Mouse (Mus musculus): ENCODE data around the gene Urad.
A peak's percentile ranks its signal among the peaks of the same experiment; 100 is the strongest.

The Urad gene

GRCm38 (mm10) chr5:147322183-147322582 is at the start of gene Urad:
Gene Urad, minus strand, starts transcription at chr5:147322440.
- no peak for DNase-seq

GRCm38 (mm10) chr5:147370276-147370675 is 48.0 kb upstream of the Urad start:
- no peak for DNase-seq

- no peak for DNase-seq
Observed at GRCm38 (mm10) chr5:147368221-147368620, 46.0 kb upstream of the Urad start.

GRCm38 (mm10) chr5:147365995-147366765 is 43.9 kb upstream of the Urad start:
- peak; percentile 58 to 59 for DNase-seq

GRCm38 (mm10) chr5:147363054-147363453 is 40.8 kb upstream of the Urad start:
- DNase-seq: peak; percentile 79 to 85

- DNase-seq: no peak
Observed at GRCm38 (mm10) chr5:147358481-147358880, 36.2 kb upstream of the Urad start.

- peak; percentile 80 to 81 for DNase-seq
Observed at GRCm38 (mm10) chr5:147357536-147357935, 35.3 kb upstream of the Urad start.

GRCm38 (mm10) chr5:147356260-147357055 is 34.2 kb upstream of the Urad start:
- DNase-seq: peak in 1 of 2 experiments; percentile 37

- no peak for DNase-seq
Observed at GRCm38 (mm10) chr5:147355788-147356187, 33.5 kb upstream of the Urad start.

- no peak for DNase-seq
Observed at GRCm38 (mm10) chr5:147354985-147355384, 32.7 kb upstream of the Urad start.

- peak; percentile 33 to 42 for DNase-seq
Observed at GRCm38 (mm10) chr5:147354161-147354780, 32.0 kb upstream of the Urad start.

GRCm38 (mm10) chr5:147351931-147352330 is 29.7 kb upstream of the Urad start:
- peak; percentile 72 to 74 for DNase-seq

- DNase-seq: no peak
Observed at GRCm38 (mm10) chr5:147345981-147346380, 23.7 kb upstream of the Urad start.

- DNase-seq: no peak
Observed at GRCm38 (mm10) chr5:147343904-147344303, 21.7 kb upstream of the Urad start.

- DNase-seq: no peak
Observed at GRCm38 (mm10) chr5:147342901-147343300, 20.7 kb upstream of the Urad start.

GRCm38 (mm10) chr5:147340741-147341414 is 18.6 kb upstream of the Urad start:
- DNase-seq: peak; percentile 87

- DNase-seq: peak; percentile 66 to 69
Observed at GRCm38 (mm10) chr5:147339560-147339959, 17.3 kb upstream of the Urad start.

GRCm38 (mm10) chr5:147338967-147339366 is 16.7 kb upstream of the Urad start:
- DNase-seq: peak; percentile 78 to 82

- peak; percentile 47 to 57 for DNase-seq
Observed at GRCm38 (mm10) chr5:147332711-147333110, 10.5 kb upstream of the Urad start.

GRCm38 (mm10) chr5:147331547-147331946 is 9.3 kb upstream of the Urad start:
- DNase-seq: peak; percentile 93

GRCm38 (mm10) chr5:147329946-147330345 is 7.7 kb upstream of the Urad start:
- no peak for DNase-seq

GRCm38 (mm10) chr5:147327636-147328035 is 5.4 kb upstream of the Urad start:
- DNase-seq: peak in 1 of 2 experiments; percentile 34

GRCm38 (mm10) chr5:147325931-147326330 is 3.7 kb upstream of the Urad start:
- no peak for DNase-seq
